Mouse (Mus musculus): ENCODE data around the gene AC124108.1. TPM values are rescaled to one million over a fixed set of nuclear protein-coding genes. Genes with fewer than 3 reads are reported as not detected.

AC124108.1 gene
- polyA plus RNA-seq, 1 experiment from 2014 or later: 0.04 TPM

DNA sequence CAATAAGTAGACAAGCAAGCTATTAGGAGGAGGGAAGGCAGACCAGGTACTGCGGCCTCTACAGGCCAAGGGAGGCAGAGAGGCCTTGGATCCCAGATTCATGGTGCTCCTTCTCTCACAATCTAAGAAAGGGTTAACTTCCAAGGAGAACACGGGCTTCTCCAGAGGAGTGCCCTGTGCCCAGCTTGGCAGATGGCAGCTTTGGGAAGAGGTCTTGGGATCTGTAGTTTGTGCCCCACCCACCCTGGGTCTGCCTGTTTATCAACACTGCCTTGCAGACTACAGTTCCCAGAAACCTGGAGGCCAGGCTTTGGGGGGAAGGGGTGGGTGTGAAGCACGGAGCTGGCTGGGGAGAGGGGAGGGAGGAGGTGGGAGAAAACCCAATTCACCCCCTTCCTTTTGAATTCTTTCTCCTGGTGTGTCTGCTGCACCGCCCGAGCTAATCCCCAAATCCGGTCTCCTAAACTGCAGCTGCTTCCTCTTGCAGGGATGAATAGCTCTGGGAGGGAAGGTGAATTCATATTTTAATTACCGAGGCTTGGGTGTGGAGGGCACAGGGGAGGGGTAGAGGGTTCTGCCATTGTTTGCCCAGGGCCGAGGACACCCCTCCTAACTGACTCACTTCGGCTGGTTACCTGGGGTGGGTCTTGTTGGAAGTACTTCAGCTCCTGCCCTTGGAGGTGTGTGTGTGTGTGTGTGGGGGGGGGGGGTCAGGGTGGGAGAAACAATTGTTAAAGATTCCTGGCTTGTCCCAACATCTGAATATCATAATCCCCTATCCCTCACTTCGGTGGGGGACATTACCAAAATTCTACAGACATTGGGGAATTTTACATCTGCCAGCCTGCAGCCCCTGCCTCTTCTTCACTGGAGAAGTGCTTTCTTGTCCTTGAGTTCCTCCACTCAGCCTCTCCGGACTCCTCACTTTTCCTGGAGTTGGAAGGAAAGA lies 9.6 kb downstream of the AC124108.1 start:
- Histone ChIP-seq H3K27ac (ENCODE audit: low read depth, low read length) (no peak overlapping the region), H3K4me2 (peak overlapping the region; percentile 28), H3K9ac (ENCODE audit: low read depth, low read length) (no peak overlapping the region), H3K36me3 (ENCODE audit: control insufficient read depth, insufficient read depth, low read length) (no peaks in the 10 kb centered on the region), H3K27me3 (replicated peaks; ENCODE audit: control insufficient read depth, insufficient read depth, low read length) (peaks cover 56% of the 10 kb centered on the region), H3K4me3 (ENCODE audit: low read depth, low read length) (no peak overlapping the region), H3K9me3 (ENCODE audit: control insufficient read depth, low read length) (no peaks in the 10 kb centered on the region), H3K4me1 (replicated peaks; ENCODE audit: control insufficient read depth, insufficient read depth, low read length) (no peaks in the 10 kb centered on the region)
- WGBS: 29% methylated on average over 11 of the region's 11 CpGs
- ATAC-seq (replicated peaks; ENCODE audit: low FRiP score): no peak
- DNase-seq (ENCODE audit: low spot score): peak; percentile 30

DNA sequence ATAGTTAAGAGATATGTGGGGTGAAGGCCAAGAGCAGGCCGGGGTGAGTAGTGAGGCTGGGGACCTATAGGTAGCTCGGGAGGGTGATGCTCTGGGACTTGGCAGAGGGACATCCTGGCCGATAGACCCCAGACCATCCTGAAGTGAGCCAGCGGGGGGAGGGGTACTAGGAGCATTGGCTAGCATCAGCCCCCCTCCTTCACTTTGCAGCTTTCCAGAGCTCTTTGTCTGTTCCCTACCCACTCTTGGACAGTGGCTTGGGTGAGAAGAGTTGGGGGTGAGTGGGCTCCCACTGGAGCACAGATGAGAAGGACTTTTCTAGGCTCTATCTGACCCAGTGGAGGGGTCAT lies 10.2 kb downstream of the AC124108.1 start:
- Histone ChIP-seq H3K27me3 (replicated peaks; ENCODE audit: control insufficient read depth, insufficient read depth, low read length) (peaks cover 52% of the 10 kb centered on the region), H3K9me3 (ENCODE audit: control insufficient read depth, low read length) (no peaks in the 10 kb centered on the region), H3K27ac (ENCODE audit: low read depth, low read length) (no peak overlapping the region), H3K4me1 (replicated peaks; ENCODE audit: control insufficient read depth, insufficient read depth, low read length) (no peaks in the 10 kb centered on the region), H3K4me3 (ENCODE audit: low read depth, low read length) (no peak overlapping the region), H3K4me2 (no peak overlapping the region), H3K9ac (ENCODE audit: low read depth, low read length) (no peak overlapping the region), H3K36me3 (ENCODE audit: control insufficient read depth, insufficient read depth, low read length) (no peaks in the 10 kb centered on the region)
- WGBS: 36% methylated on average over 4 of the region's 4 CpGs
- DNase-seq (ENCODE audit: low spot score) (no peak), ATAC-seq (replicated peaks; ENCODE audit: low FRiP score) (no peak)

DNA sequence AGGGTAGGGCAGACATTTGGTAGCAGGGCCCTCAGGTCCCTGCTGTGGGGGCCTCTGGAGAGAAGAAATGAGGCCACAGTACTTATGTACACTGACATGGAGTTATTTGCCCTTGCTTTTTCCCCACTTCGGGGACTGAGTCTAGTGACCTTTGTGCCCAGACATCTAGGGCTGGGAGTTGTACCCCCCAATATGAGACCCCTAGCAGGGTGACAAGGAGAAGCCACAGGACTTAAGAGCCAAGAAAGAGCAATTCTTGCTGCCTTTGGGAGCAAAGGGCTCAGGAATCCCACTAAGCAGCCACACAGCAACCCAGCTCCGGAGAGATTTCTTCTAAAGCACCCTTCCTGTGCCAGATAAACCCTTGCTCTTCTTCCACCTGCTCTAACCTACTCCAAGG lies 10.7 kb downstream of the AC124108.1 start:
- 51% methylated on average over 2 of the region's 2 CpGs for WGBS
- H3K4me2 ChIP-seq: no peak overlapping the region
- H3K4me3 ChIP-seq (ENCODE audit: low read depth, low read length): no peak overlapping the region
- H3K27ac ChIP-seq (ENCODE audit: low read depth, low read length): no peak overlapping the region
- no peaks in the 10 kb centered on the region for H3K4me1 ChIP-seq (replicated peaks; ENCODE audit: control insufficient read depth, insufficient read depth, low read length)
- DNase-seq (ENCODE audit: low spot score) (no peak), ATAC-seq (replicated peaks; ENCODE audit: low FRiP score) (no peak)
- H3K27me3 ChIP-seq (replicated peaks; ENCODE audit: control insufficient read depth, insufficient read depth, low read length): peaks cover 47% of the 10 kb centered on the region
- H3K9me3 ChIP-seq (ENCODE audit: control insufficient read depth, low read length): no peaks in the 10 kb centered on the region
- H3K36me3 ChIP-seq (ENCODE audit: control insufficient read depth, insufficient read depth, low read length): no peaks in the 10 kb centered on the region
- H3K9ac ChIP-seq (ENCODE audit: low read depth, low read length): no peak overlapping the region

DNA sequence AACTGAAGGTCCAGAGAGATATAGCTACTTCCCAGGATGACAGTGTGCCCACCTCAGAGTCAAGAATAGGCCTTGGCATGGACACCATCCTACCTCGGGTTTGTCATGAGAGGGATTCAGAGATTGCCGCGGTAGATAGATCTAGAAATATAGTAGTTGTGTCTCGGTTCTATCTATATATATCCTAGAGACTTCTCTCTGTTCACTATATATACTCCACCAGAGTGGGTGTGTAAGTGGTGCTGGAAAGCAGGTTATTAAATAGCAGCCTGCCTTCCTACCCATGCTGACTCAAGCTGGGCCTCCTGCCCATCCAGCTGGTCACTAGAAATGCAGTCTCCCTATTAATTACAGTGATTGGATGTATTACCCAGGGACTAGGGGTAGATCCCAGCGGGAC lies 11.5 kb downstream of the AC124108.1 start:
- H3K4me1 ChIP-seq (replicated peaks; ENCODE audit: control insufficient read depth, insufficient read depth, low read length): no peaks in the 10 kb centered on the region
- no peak for DNase-seq (ENCODE audit: low spot score)
- H3K36me3 ChIP-seq (ENCODE audit: control insufficient read depth, insufficient read depth, low read length): no peaks in the 10 kb centered on the region
- 77% methylated on average over 5 of the region's 5 CpGs for WGBS
- no peak overlapping the region for H3K9ac ChIP-seq (ENCODE audit: low read depth, low read length)
- peaks cover 45% of the 10 kb centered on the region for H3K27me3 ChIP-seq (replicated peaks; ENCODE audit: control insufficient read depth, insufficient read depth, low read length)
- no peak overlapping the region for H3K4me2 ChIP-seq
- no peak overlapping the region for H3K4me3 ChIP-seq (ENCODE audit: low read depth, low read length)
- no peak for ATAC-seq (replicated peaks; ENCODE audit: low FRiP score)
- no peak overlapping the region for H3K27ac ChIP-seq (ENCODE audit: low read depth, low read length)
- no peaks in the 10 kb centered on the region for H3K9me3 ChIP-seq (ENCODE audit: control insufficient read depth, low read length)

DNA sequence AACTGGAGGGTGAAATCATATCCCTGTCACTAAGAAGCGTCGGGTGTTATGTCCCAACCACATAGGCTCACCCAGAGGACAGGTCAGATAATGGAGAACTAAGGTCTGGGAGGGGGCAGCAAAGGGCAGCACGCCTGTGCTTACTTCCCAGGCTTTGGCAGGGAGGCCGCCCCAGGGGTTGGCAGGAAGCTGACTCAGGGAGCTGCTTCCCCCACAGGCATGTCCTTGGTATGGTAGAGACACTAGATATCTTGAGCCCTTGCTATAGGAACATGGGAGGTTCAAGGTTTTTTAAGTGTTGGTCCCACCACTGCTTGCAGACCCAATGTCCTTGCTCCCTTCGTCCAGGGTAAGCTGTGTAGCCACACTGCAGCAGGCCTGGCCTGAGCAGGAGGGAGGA lies 14.7 kb downstream of the AC124108.1 start:
- ATAC-seq (replicated peaks; ENCODE audit: low FRiP score): no peak
- Histone ChIP-seq H3K27me3 (replicated peaks; ENCODE audit: control insufficient read depth, insufficient read depth, low read length) (peaks cover 31% of the 10 kb centered on the region), H3K4me1 (replicated peaks; ENCODE audit: control insufficient read depth, insufficient read depth, low read length) (no peaks in the 10 kb centered on the region), H3K36me3 (ENCODE audit: control insufficient read depth, insufficient read depth, low read length) (no peaks in the 10 kb centered on the region), H3K27ac (ENCODE audit: low read depth, low read length) (no peak overlapping the region), H3K9ac (ENCODE audit: low read depth, low read length) (no peak overlapping the region), H3K4me3 (ENCODE audit: low read depth, low read length) (no peak overlapping the region), H3K9me3 (ENCODE audit: control insufficient read depth, low read length) (no peaks in the 10 kb centered on the region), H3K4me2 (no peak overlapping the region)
- 27% methylated on average over 5 of the region's 5 CpGs for WGBS
- DNase-seq (ENCODE audit: low spot score): no peak

DNA sequence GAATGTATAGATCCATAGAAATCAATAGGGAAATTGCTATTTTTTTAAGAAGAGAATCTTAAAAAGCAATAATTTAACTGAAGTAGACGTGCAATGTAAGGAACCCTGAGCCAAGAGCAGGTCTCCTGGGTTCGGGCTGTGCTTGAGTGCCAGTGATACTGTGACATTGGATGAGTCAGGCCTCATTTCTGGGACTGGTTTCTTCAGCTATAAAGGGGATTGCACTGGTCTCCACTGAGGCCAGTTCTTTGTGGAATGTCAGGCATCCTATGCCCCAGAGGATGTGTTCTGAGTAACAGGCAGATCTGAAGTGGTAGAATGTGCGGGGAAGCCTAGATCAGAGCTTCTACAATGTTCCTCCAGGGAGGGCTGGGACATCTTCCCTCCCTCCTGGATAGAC lies 15.6 kb downstream of the AC124108.1 start:
- H3K4me1 ChIP-seq (replicated peaks; ENCODE audit: control insufficient read depth, insufficient read depth, low read length): 0 out of 2 replicates have a peak, but pooled peaks cover 3% of the 10 kb centered on the region
- H3K4me2 ChIP-seq: no peak overlapping the region
- WGBS: 68% methylated on average over 3 of the region's 3 CpGs
- H3K9ac ChIP-seq (ENCODE audit: low read depth, low read length): no peak overlapping the region
- no peak for ATAC-seq (replicated peaks; ENCODE audit: low FRiP score)
- H3K36me3 ChIP-seq (ENCODE audit: control insufficient read depth, insufficient read depth, low read length): no peaks in the 10 kb centered on the region
- H3K9me3 ChIP-seq (ENCODE audit: control insufficient read depth, low read length): no peaks in the 10 kb centered on the region
- H3K4me3 ChIP-seq (ENCODE audit: low read depth, low read length): no peak overlapping the region
- H3K27me3 ChIP-seq (replicated peaks; ENCODE audit: control insufficient read depth, insufficient read depth, low read length): peaks cover 34% of the 10 kb centered on the region
- DNase-seq (ENCODE audit: low spot score): no peak
- no peak overlapping the region for H3K27ac ChIP-seq (ENCODE audit: low read depth, low read length)

DNA sequence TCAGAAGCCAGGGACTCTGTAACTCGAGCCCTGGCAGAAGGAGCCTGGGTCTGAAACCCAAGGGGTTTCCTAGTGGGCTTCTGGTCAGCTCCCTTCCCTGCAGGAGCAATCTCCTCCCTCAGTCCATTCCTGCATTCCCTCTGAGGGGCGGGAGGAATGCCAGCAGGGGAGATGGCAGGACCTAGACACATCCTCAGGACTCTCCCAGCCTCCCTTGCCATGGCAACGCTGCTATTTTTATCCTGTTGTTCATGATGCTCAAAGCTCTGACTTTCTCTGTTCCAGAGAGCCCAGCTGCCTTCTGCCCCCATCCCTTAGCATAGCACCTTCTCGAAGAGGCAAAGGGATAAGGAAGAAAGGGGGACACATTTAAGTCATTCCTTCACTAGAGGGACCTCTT lies 16.9 kb downstream of the AC124108.1 start:
- H3K27me3 ChIP-seq (replicated peaks; ENCODE audit: control insufficient read depth, insufficient read depth, low read length): peaks cover 30% of the 10 kb centered on the region
- ATAC-seq (replicated peaks; ENCODE audit: low FRiP score) (no peak), DNase-seq (ENCODE audit: low spot score) (no peak)
- H3K4me3 ChIP-seq (ENCODE audit: low read depth, low read length): no peak overlapping the region
- WGBS: 20% methylated on average over 4 of the region's 4 CpGs
- H3K4me2 ChIP-seq: no peak overlapping the region
- H3K27ac ChIP-seq (ENCODE audit: low read depth, low read length): no peak overlapping the region
- 0 out of 2 replicates have a peak, but pooled peaks cover 4% of the 10 kb centered on the region for H3K4me1 ChIP-seq (replicated peaks; ENCODE audit: control insufficient read depth, insufficient read depth, low read length)
- H3K9me3 ChIP-seq (ENCODE audit: control insufficient read depth, low read length): no peaks in the 10 kb centered on the region
- H3K9ac ChIP-seq (ENCODE audit: low read depth, low read length): no peak overlapping the region
- H3K36me3 ChIP-seq (ENCODE audit: control insufficient read depth, insufficient read depth, low read length): no peaks in the 10 kb centered on the region

DNA sequence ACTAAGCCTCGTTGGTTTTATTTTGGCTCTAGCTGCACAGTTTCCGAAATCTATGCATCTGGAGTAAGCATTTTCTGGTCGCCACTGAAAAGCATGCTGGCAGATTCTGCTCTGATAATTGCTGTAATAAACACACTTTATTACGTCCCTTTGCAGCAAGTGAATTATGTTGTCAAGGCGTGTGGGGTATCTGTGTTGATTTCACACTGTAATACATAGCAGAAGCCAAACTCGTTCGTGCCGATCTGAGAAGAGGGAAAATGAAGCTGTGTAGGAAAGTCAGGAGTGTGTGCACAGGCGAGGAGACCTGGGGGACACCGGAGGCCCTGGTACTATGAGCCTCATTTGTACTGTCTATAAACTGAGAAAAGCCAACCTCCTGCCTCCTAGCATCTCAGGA lies 18.1 kb downstream of the AC124108.1 start:
- no peaks in the 10 kb centered on the region for H3K36me3 ChIP-seq (ENCODE audit: control insufficient read depth, insufficient read depth, low read length)
- H3K4me3 ChIP-seq (ENCODE audit: low read depth, low read length): no peak overlapping the region
- H3K4me1 ChIP-seq (replicated peaks; ENCODE audit: control insufficient read depth, insufficient read depth, low read length): 0 out of 2 replicates have a peak, but pooled peaks cover 4% of the 10 kb centered on the region
- no peak for ATAC-seq (replicated peaks; ENCODE audit: low FRiP score)
- H3K9ac ChIP-seq (ENCODE audit: low read depth, low read length): no peak overlapping the region
- H3K27ac ChIP-seq (ENCODE audit: low read depth, low read length): no peak overlapping the region
- peaks cover 28% of the 10 kb centered on the region for H3K27me3 ChIP-seq (replicated peaks; ENCODE audit: control insufficient read depth, insufficient read depth, low read length)
- 80% methylated on average over 10 of the region's 10 CpGs for WGBS
- DNase-seq (ENCODE audit: low spot score): no peak
- H3K4me2 ChIP-seq: no peak overlapping the region
- H3K9me3 ChIP-seq (ENCODE audit: control insufficient read depth, low read length): no peaks in the 10 kb centered on the region

DNA sequence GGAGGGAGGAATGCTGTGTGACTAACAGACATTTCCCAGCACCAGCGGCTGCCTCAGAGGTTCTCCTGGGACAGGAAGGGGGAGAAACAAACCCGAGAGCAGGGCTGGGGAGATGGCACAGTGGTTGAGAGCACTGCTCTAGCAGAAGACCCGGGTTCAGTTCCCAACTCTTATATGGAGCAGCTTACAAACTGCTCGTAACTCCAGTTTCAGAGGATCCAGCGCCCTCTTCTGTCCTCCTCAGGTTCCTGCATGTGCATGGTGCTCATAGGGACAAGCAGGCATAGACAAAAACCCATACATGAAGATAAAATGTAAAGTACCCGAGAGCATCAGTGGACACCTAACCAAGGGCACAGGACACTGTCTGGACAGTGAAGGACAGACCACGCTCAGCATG lies 19.7 kb downstream of the AC124108.1 start:
- Histone ChIP-seq H3K9me3 (ENCODE audit: control insufficient read depth, low read length) (no peaks in the 10 kb centered on the region), H3K4me3 (ENCODE audit: low read depth, low read length) (no peak overlapping the region), H3K36me3 (ENCODE audit: control insufficient read depth, insufficient read depth, low read length) (no peaks in the 10 kb centered on the region), H3K4me1 (replicated peaks; ENCODE audit: control insufficient read depth, insufficient read depth, low read length) (0 out of 2 replicates have a peak, but pooled peaks cover 4% of the 10 kb centered on the region), H3K27ac (ENCODE audit: low read depth, low read length) (no peak overlapping the region), H3K27me3 (replicated peaks; ENCODE audit: control insufficient read depth, insufficient read depth, low read length) (peaks cover 30% of the 10 kb centered on the region), H3K9ac (ENCODE audit: low read depth, low read length) (no peak overlapping the region), H3K4me2 (no peak overlapping the region)
- ATAC-seq (replicated peaks; ENCODE audit: low FRiP score) (no peak), DNase-seq (ENCODE audit: low spot score) (no peak)
- WGBS: 13% methylated on average over 7 of the region's 7 CpGs
